Mouse (Mus musculus) heart, adult 2 months (tissue): ENCODE data around the gene Marcks. TPM values are rescaled to one million over a fixed set of nuclear protein-coding genes. Genes with fewer than 3 reads are reported as not detected.

ENCODE experiments used
- DNase-seq, 2 experiments: peaks; one replicate each; pipeline ENCODE4 v3.0.0; 2021
- H3K27ac ChIP-seq: fragments of 200-600 bp; 2 replicates; pipeline ENCODE4 v1.8.1; 2022
- H3K27me3 ChIP-seq: fragments of 200-500 bp; 2 replicates; pipeline ENCODE4 v1.6.1; 2012; ENCODE audit warnings: mild to moderate bottlenecking, low read length, inconsistent platforms, mixed read lengths; ENCODE audit not compliant: control insufficient read depth, insufficient read depth
- H3K36me3 ChIP-seq: fragments of 200-500 bp; 2 replicates; pipeline ENCODE4 v1.6.1; 2012; ENCODE audit warnings: low read length, inconsistent platforms; ENCODE audit not compliant: control insufficient read depth, insufficient read depth
- H3K4me1 ChIP-seq: fragments of 200-500 bp; 2 replicates; pipeline ENCODE4 v1.6.1; 2011; ENCODE audit warnings: low read length; ENCODE audit not compliant: control insufficient read depth, insufficient read depth
- H3K4me3 ChIP-seq: fragments of 200-600 bp; 2 replicates; pipeline ENCODE4 v1.8.1; 2022
- H3K79me2 ChIP-seq: fragments of 200-500 bp; replicated peaks from 2 replicates; pipeline ENCODE4 v1.6.1; 2012; ENCODE audit warnings: mild to moderate bottlenecking, inconsistent platforms, low read length, moderate library complexity, mixed read lengths; ENCODE audit not compliant: control insufficient read depth, insufficient read depth
- H3K9ac ChIP-seq: fragments of 200-500 bp; 2 replicates; pipeline ENCODE4 v1.6.1; 2012; ENCODE audit warnings: low read depth, mild to moderate bottlenecking, control low read depth, inconsistent platforms, low read length, mixed read lengths
- CTCF ChIP-seq: fragments of 200-600 bp; IDR thresholded peaks from 2 replicates; pipeline ENCODE4 v1.8.1; 2022; ENCODE audit warnings: antibody characterized with exemption, mild to moderate bottlenecking, moderate library complexity
- EP300 ChIP-seq: fragments of 200-500 bp; IDR thresholded peaks from 2 replicates; pipeline ENCODE4 v1.6.1; 2011; ENCODE audit warnings: low read depth, low read length, control low read depth; ENCODE audit not compliant: insufficient read depth
- POLR2A ChIP-seq: fragments of 200-500 bp; IDR thresholded peaks from 2 replicates; pipeline ENCODE4 v1.6.1; 2011; ENCODE audit warnings: mild to moderate bottlenecking, low read depth, low read length, control low read depth; ENCODE audit not compliant: insufficient read depth
- WGBS: fragments of 180-500 bp; shearing (Covaris S2); methylation state at CpG from one replicate; pipeline ENCODE4 v1.1.7; 2018; 5-methylcytosine and 5-hydroxymethylcytosine counted together
- intact Hi-C: fragments of 180-260 bp; cut with DNase I; formaldehyde crosslinking; loops from one replicate; pipeline ENCODE4 v1.15.1; 2025
- polyA plus RNA-seq: library from polyadenylated mRNA; depleted of rRNA; stranded (reverse); fragments of >200 nt; gene quantifications from 2 replicates; pipeline ENCODE4 v1.2.3, GENCODE M21; 2012
- total RNA-seq, 2 experiments: library from RNA; stranded (reverse); gene quantifications; 2 replicates each; pipeline ENCODE4 v1.2.3; 2021

The Marcks gene
- total and polyA plus RNA-seq, 3 experiments: 9.7 to 32.7 (median 26.3) TPM

DNA sequence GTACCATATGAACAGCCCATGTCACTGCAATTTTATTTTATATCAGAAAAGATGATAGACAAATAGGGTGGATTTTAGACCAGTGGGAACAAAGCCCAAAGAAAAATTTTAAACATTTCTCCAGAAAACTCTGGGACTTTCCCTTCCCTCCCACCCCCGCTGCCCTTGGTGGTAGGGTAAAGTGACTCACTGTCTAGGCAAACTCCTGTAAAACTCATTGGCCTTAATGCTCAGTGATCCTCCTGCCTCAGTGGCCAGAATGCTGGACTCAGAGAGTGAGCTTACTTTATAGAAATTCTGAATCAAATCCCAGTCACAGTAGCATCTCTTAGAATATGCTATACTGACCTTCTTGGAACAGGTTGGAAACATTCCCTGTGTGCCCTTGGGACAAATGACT, 6.7 kb upstream of the Marcks start:
- WGBS: 41% methylated on average over 1 of the region's 1 CpGs
- H3K36me3 ChIP-seq: no peaks in the 10 kb centered on the region
- TF ChIP-seq EP300 (no peak), CTCF (no peak), POLR2A (no peak)
- intact Hi-C loops: no loop called here
- H3K4me1 ChIP-seq: peaks cover 3% of the 10 kb centered on the region
- no peaks in the 10 kb centered on the region for H3K79me2 ChIP-seq
- DNase-seq: no peak
- H3K4me3 ChIP-seq: no peak overlapping the region
- H3K27ac ChIP-seq: no peak overlapping the region
- H3K27me3 ChIP-seq: no peaks in the 10 kb centered on the region
- no peak overlapping the region for H3K9ac ChIP-seq

DNA sequence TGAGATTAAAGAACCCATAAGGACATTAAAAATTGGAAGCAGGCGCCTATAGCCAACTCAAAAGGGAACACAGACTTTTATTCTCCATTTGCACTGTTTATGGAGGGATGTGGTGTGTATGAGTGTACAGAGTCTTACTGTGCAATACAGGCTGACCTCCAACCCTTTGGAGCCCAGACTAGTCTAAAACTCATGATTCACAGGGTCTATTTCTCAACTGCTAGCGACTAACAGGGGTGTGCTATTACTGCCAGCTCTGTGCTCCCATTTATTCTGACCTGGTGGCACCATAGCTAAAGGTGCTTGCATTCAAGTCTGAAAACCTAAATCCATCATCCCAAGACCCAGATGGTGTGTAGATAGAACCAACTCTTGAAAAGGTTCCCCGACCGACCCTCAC, 2.9 kb upstream of the Marcks start:
- H3K9ac ChIP-seq: no peak overlapping the region; the same call in 1 of the 2 replicates
- 86% methylated on average over 4 of the region's 4 CpGs for WGBS
- no peak for DNase-seq
- H3K36me3 ChIP-seq: no peaks in the 10 kb centered on the region
- H3K27me3 ChIP-seq: no peaks in the 10 kb centered on the region
- H3K4me1 ChIP-seq: peaks cover 4% of the 10 kb centered on the region
- intact Hi-C loops: loop anchor here (5.0 kb wide), 2 partner anchors 51 to 91 kb away; no protein-coding TSS in a partner anchor
- H3K27ac ChIP-seq: peak overlapping the region; percentile 98
- TF ChIP-seq EP300 (no peak), CTCF (no peak), POLR2A (no peak)
- no peaks in the 10 kb centered on the region for H3K79me2 ChIP-seq
- peak overlapping the region; percentile 68 for H3K4me3 ChIP-seq

DNA sequence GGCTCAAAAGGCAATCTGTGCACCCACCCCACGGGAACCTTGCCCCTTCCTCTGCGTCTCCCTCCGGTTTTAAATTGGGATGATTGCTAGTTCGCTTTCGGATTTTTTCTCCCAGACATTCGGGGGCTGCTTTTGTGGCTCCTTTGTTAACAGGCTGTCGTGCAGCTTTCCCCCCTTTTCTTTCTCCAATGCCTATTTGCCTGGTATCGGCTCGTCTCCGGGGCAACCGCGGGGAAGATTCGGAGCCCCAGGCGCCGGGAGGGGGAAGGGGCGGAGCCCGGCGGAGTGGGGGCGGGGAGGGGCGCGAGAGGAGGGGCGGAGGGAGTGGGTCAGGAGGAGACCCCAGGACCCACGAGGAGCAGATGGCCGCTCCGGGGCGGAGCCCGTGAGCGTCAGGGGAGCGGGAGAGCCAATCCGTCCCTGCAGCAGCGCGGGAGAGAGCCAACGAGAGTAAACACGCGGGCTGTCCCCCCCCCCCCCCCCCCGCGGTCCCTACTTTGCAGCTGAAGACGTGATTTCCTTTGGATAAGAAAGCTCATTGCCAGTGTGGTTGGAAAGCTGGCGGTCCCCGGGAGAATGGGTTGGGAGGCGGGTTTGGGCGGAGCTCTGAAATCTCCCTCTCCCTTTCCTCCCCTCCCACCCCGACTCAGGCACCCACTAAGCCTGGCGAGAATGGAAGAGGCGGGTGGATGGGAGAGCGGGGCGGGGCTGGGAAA, 2.2 kb upstream of the Marcks start:
- Histone ChIP-seq H3K4me3 (peak overlapping the region; percentile 68), H3K9ac (peak overlapping the region; percentile 63), H3K27ac (peak overlapping the region; percentile 98), H3K79me2 (no peaks in the 10 kb centered on the region; the same call in 1 of the 2 replicates), H3K4me1 (peaks cover 3% of the 10 kb centered on the region), H3K36me3 (no peaks in the 10 kb centered on the region), H3K27me3 (no peaks in the 10 kb centered on the region)
- TF ChIP-seq POLR2A (peak; percentile 18; the same call in 1 of the 2 replicates), EP300 (no peak), CTCF (no peak)
- intact Hi-C loops: loop anchor here (5.0 kb wide), 2 partner anchors 51 to 91 kb away; no protein-coding TSS in a partner anchor
- 2% methylated on average over 45 of the region's 47 CpGs for WGBS
- peak; percentile 89 to 93 for DNase-seq

DNA sequence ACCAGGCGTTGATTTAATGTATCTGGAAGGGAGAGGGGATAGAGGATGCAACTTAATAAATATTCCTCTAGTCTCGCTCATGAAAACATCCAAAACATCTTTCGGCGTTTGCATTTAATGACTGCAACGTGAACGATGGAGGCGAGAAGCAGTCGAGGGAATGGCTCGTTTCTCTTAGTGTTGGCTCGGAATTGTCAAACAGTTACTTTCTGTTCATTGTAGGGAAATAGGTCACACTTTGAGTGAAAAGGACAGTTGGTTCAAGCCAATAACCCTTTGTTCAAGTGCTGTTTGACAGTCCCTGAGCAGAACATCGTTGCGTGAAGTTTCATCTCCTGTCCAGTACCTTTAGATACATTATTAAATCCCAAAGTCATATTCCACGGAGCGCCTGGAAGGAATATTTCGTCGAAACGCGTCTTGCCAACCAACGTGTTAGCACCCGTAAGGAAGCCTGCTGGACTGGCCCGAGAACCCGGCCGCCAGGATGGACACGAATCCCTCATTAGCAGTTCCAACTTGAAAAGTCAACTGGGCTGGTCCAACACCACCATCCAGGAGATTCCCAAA, 1.5 kb upstream of the Marcks start:
- peaks cover 3% of the 10 kb centered on the region for H3K4me1 ChIP-seq
- H3K4me3 ChIP-seq: peak overlapping the region; percentile 68
- no peaks in the 10 kb centered on the region for H3K36me3 ChIP-seq
- H3K9ac ChIP-seq: peak overlapping the region; percentile 63
- intact Hi-C loops: loop anchor here (5.0 kb wide), 2 partner anchors 52 to 92 kb away; no protein-coding TSS in a partner anchor
- TF ChIP-seq CTCF (no peak), POLR2A (no peak), EP300 (no peak)
- peak overlapping the region; percentile 98 for H3K27ac ChIP-seq
- no peaks in the 10 kb centered on the region for H3K27me3 ChIP-seq
- no peak for DNase-seq
- under 1% methylated on average over 24 of the region's 24 CpGs for WGBS
- no peaks in the 10 kb centered on the region; the same call in 1 of the 2 replicates for H3K79me2 ChIP-seq

DNA sequence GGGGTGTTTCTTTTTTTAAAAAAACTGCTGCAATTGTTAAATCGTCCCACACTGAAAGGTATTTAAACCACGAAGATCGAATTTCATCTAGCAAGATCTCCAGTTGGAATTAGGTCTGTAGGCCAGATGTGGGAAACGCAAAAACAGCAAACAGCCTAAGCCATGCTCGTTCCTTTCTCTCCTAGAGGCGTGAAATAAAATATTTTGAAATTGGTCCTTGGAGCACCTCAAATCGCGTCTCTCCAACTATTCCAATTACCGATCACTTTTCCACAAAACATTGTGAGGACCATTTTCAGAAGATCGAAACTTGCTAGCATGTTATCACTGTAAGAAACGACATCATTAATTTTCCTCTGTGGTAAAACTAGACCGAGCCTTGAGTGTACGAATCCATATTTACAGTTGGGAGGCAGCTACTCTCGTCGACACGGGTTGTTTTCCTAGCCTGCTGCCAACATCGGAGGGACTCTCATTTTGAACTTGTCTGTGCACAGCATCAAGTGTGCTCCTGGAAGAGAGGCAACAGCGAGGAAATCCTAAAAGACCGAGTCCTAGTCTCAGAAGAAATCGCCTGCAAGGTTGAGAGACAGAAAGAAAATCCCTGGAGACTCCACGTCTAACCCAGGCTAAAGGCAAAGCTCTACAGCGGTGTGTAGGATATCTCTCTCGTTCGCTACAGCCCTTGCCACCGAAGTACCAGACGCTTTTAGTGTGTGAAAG, 884 bp upstream of the Marcks start:
- H3K4me3 ChIP-seq: peak overlapping the region; percentile 68
- under 1% methylated on average over 26 of the region's 26 CpGs for WGBS
- intact Hi-C loops: loop anchor here (5.0 to 10.0 kb wide), 5 partner anchors 53 to 1128 kb away; no protein-coding TSS in a partner anchor
- TF ChIP-seq EP300: no peak
- TF ChIP-seq POLR2A: no peak
- TF ChIP-seq CTCF: no peak
- peaks cover 6% of the 10 kb centered on the region for H3K4me1 ChIP-seq
- H3K9ac ChIP-seq: peak overlapping the region; percentile 63
- H3K27me3 ChIP-seq: no peaks in the 10 kb centered on the region
- H3K79me2 ChIP-seq: no peaks in the 10 kb centered on the region; the same call in 1 of the 2 replicates
- H3K36me3 ChIP-seq: peaks cover 5% of the 10 kb centered on the region
- H3K27ac ChIP-seq: peak overlapping the region; percentile 98
- DNase-seq: peak; percentile 52 to 63
